Mouse (Mus musculus) erythroblast, adult 5-6 weeks (primary cell): Measurements from ENCODE around the gene Amdhd2. TPM values are rescaled to one million over a fixed set of nuclear protein-coding genes. Genes with fewer than 3 reads are reported as not detected.
"Not testable (repeated sequence)": the region's sequence is repeated elsewhere in the genome, so short reads cannot be mapped to it uniquely, and the experiment has no call there.

Experiments used
- ATAC-seq: replicated peaks from 2 replicates; pipeline ENCODE4 v1.8.0; 2016; ENCODE audit warnings: moderate number of reproducible peaks, mild to moderate bottlenecking, moderate TSS enrichment, inconsistent platforms; ENCODE audit not compliant: poor library complexity, low FRiP score, severe bottlenecking
- total RNA-seq, 2 experiments: library from RNA; stranded (forward) in 1 of 2; stranded (reverse) in 1 of 2; fragments of 150-400 nt in 1 of 2; fragments of 200-764, 138-1000 nt in 1 of 2; gene quantifications; 2 replicates each; pipeline versions ENCODE4 v1.2.3 to v1.2.4; 2015 to 2017; ENCODE audit warnings: low replicate concordance in 2 of 2

Amdhd2 gene
- total RNA-seq, 2 experiments from 2014 or later: 12.5 to 15.1 TPM

- ATAC-seq: not testable (repeated sequence)
Observed at GRCm38 (mm10) chr17:24129246-24129645, 34.3 kb downstream of the Amdhd2 start.

GRCm38 (mm10) chr17:24127592-24127991 lies 36.0 kb downstream of the Amdhd2 start:
- ATAC-seq: no peak

- ATAC-seq: no peak
Observed at GRCm38 (mm10) chr17:24126801-24127200, 36.8 kb downstream of the Amdhd2 start.

- ATAC-seq: no peak
Observed at GRCm38 (mm10) chr17:24119446-24119845, 44.1 kb downstream of the Amdhd2 start.

- no peak for ATAC-seq
Observed at GRCm38 (mm10) chr17:24113031-24113430, 50.5 kb downstream of the Amdhd2 start.

GRCm38 (mm10) chr17:24111256-24111655 lies 52.3 kb downstream of the Amdhd2 start:
- no peak for ATAC-seq

- no peak for ATAC-seq
Observed at GRCm38 (mm10) chr17:24108896-24109295, 54.7 kb downstream of the Amdhd2 start.

Other genes with a start within 250 kb of the Amdhd2 start
- gene Dcpp3, start 246.3 kb downstream of the Amdhd2 start, total RNA-seq (2015; ENCODE audit: low replicate concordance): not detected in 2 replicates
- not detected in 2 replicates for gene Dcpp3, start 246.3 kb downstream of the Amdhd2 start, total RNA-seq (2017; ENCODE audit: low replicate concordance)
- gene Sbp, start 222.1 kb downstream of the Amdhd2 start, total RNA-seq (2015; ENCODE audit: low replicate concordance): not detected in 2 replicates
- gene Sbp, start 222.1 kb downstream of the Amdhd2 start, total RNA-seq (2017; ENCODE audit: low replicate concordance): not detected in 2 replicates
- not detected in 2 replicates for gene Sbpl, start 208.5 kb downstream of the Amdhd2 start, total RNA-seq (2015; ENCODE audit: low replicate concordance)
- gene Sbpl, start 208.5 kb downstream of the Amdhd2 start, total RNA-seq (2017; ENCODE audit: low replicate concordance): not detected in 2 replicates
- gene Prss30, start 183.2 kb downstream of the Amdhd2 start, total RNA-seq (2015; ENCODE audit: low replicate concordance): not detected in 2 replicates
- not detected in 2 replicates for gene Prss30, start 183.2 kb downstream of the Amdhd2 start, total RNA-seq (2017; ENCODE audit: low replicate concordance)
- gene Prss22, start 165.7 kb downstream of the Amdhd2 start, total RNA-seq (2015; ENCODE audit: low replicate concordance): not detected in 2 replicates
- gene Prss22, start 165.7 kb downstream of the Amdhd2 start, total RNA-seq (2017; ENCODE audit: low replicate concordance): not detected in 2 replicates
- not detected in 2 replicates for gene Prss27, start 125.6 kb downstream of the Amdhd2 start, total RNA-seq (2015; ENCODE audit: low replicate concordance)
- gene Prss27, start 125.6 kb downstream of the Amdhd2 start, total RNA-seq (2017; ENCODE audit: low replicate concordance): not detected in 2 replicates
- 6.5 and 11.5 TPM in 2 replicates for gene Kctd5, start 90.3 kb downstream of the Amdhd2 start, total RNA-seq (2015; ENCODE audit: low replicate concordance)
- gene Kctd5, start 90.3 kb downstream of the Amdhd2 start, total RNA-seq (2017; ENCODE audit: low replicate concordance): 4.3 and 8.1 TPM in 2 replicates
- gene Pdpk1, start 12.8 kb downstream of the Amdhd2 start, total RNA-seq (2015; ENCODE audit: low replicate concordance): 24.0 and 25.7 TPM in 2 replicates
- 24.8 and 30.8 TPM in 2 replicates for gene Pdpk1, start 12.8 kb downstream of the Amdhd2 start, total RNA-seq (2017; ENCODE audit: low replicate concordance)
- gene Atp6v0c, start 5.9 kb upstream of the Amdhd2 start, total RNA-seq (2015; ENCODE audit: low replicate concordance): 160 and 166 TPM in 2 replicates
- 53.8 and 97.7 TPM in 2 replicates for gene Atp6v0c, start 5.9 kb upstream of the Amdhd2 start, total RNA-seq (2017; ENCODE audit: low replicate concordance)
- gene Tbc1d24, start 41.8 kb upstream of the Amdhd2 start, total RNA-seq (2015; ENCODE audit: low replicate concordance): 2.3 TPM in 2 replicates
- 0.98 and 1.6 TPM in 2 replicates for gene Tbc1d24, start 41.8 kb upstream of the Amdhd2 start, total RNA-seq (2017; ENCODE audit: low replicate concordance)
- not detected in 2 replicates for gene Ntn3, start 45.8 kb upstream of the Amdhd2 start, total RNA-seq (2015; ENCODE audit: low replicate concordance)
- gene Ntn3, start 45.8 kb upstream of the Amdhd2 start, total RNA-seq (2017; ENCODE audit: low replicate concordance): not detected in 2 replicates
- 5.6 and 10.9 TPM in 2 replicates for gene Tedc2, start 57.1 kb upstream of the Amdhd2 start, total RNA-seq (2015; ENCODE audit: low replicate concordance)
- 6.0 and 6.8 TPM in 2 replicates for gene Tedc2, start 57.1 kb upstream of the Amdhd2 start, total RNA-seq (2017; ENCODE audit: low replicate concordance)
- gene Ccnf, start 87.7 kb upstream of the Amdhd2 start, total RNA-seq (2015; ENCODE audit: low replicate concordance): 16.1 and 24.7 TPM in 2 replicates
- gene Ccnf, start 87.7 kb upstream of the Amdhd2 start, total RNA-seq (2017; ENCODE audit: low replicate concordance): 42.2 and 65.5 TPM in 2 replicates
- not detected in 2 replicates for gene Abca17, start 187.3 kb upstream of the Amdhd2 start, total RNA-seq (2015; ENCODE audit: low replicate concordance)
- gene Abca17, start 187.3 kb upstream of the Amdhd2 start, total RNA-seq (2017; ENCODE audit: low replicate concordance): not detected in 2 replicates
- gene Abca3, start 188.2 kb upstream of the Amdhd2 start, total RNA-seq (2015; ENCODE audit: low replicate concordance): 7.3 and 16.1 TPM in 2 replicates
- gene Abca3, start 188.2 kb upstream of the Amdhd2 start, total RNA-seq (2017; ENCODE audit: low replicate concordance): 11.1 and 14.8 TPM in 2 replicates